Mouse (Mus musculus): ENCODE measurements around the gene Slc27a4. TPM values are rescaled to one million over a fixed set of nuclear protein-coding genes. Genes with fewer than 3 reads are reported as not detected.

The Slc27a4 gene
- total RNA-seq, 1 experiment from 2014 or later = 8.0 TPM

- no peak for ATAC-seq (replicated peaks; ENCODE audit: insufficient number of reproducible peaks, low FRiP score, low TSS enrichment, poor library complexity, severe bottlenecking)
Measured at GRCm38 (mm10) chr2:29849841-29850480, 47.5 kb downstream of the Slc27a4 start.

- no peak for ATAC-seq (replicated peaks; ENCODE audit: insufficient number of reproducible peaks, low FRiP score, low TSS enrichment, poor library complexity, severe bottlenecking)
Measured at GRCm38 (mm10) chr2:29852957-29853485, 50.6 kb downstream of the Slc27a4 start.

DNA sequence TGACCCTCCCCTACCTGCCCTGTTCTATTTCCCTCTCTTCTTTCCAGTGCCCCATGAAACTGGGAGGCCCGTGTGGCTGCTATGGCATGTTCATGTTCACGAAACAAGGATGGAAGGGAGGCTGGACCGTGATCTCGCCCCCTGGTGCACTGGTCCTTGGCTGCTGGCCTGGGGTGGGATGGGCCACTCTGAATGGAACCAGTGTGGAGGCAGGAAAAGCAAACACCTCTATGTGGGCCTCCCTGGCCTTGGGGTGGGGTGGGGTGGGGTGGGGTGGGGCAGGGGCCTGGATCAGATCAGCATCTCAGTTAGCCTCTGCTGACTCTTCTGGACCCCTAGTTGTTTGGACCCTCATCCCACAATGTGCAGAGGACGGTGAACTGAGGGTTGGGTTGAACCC, 51.3 kb downstream of the Slc27a4 start:
- no peak for ATAC-seq (replicated peaks; ENCODE audit: insufficient number of reproducible peaks, low FRiP score, low TSS enrichment, poor library complexity, severe bottlenecking)

- no peak for ATAC-seq (replicated peaks; ENCODE audit: insufficient number of reproducible peaks, low FRiP score, low TSS enrichment, poor library complexity, severe bottlenecking)
Measured at GRCm38 (mm10) chr2:29855585-29856210, 53.3 kb downstream of the Slc27a4 start.

DNA sequence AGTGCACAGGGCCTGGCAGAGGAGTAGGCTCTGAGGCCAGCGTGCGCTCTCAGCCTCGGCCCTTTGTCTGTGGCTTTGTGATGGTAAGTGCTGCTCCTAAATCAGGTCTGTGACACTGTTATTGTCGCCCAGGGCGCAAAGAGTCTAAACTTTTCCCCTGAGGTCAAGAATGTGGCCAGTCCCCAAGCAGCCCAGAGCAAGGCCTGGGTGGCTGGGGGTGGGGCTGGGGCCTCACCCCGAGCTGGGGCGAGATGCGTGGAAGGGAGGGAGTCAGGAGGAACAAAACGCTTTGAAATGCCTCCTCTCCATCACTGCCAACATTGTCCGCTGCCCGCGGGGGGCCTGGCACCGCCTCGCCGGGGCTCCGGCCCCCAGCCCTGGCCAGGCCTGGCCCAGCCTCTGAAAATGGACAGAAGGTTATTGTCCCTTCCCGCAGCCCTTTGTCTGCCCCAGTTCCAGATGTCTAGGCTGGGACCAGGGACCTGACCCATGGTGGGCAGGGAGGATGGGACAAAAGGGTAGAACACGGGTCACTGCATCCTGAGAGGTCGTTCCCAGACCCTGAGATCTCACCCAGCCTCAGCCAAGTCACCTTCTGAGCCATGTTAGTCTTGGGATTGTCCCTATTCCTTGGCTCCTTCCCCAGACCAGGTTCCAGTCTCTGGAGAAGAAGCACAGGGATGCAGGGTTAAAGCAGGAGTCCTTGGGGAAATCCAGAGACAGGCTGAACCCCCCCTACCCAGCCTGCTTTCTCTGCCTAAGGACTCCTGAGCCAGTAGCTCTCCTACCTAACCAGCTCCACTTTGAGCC, 54.2 kb downstream of the Slc27a4 start:
- ATAC-seq (replicated peaks; ENCODE audit: insufficient number of reproducible peaks, low FRiP score, low TSS enrichment, poor library complexity, severe bottlenecking) = no peak

DNA sequence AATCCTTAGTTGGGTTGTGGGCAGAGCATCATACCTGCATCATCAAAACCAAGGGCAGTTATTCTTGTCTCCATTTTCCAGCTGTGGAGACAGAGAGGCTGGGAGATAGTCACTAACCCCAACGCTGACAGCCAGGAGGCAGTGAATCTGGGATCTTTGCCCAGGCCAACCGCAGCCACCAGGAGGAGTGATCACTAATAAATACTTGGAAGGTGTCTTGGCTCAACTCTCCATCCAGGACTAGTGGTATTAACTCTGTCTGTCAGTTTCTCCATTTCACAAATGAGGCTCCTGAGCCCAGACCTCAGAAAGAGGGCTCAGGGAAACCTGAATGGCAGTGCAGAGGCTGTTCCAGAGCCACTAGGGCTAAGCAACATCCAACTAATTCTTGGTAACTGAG, 54.9 kb downstream of the Slc27a4 start:
- ATAC-seq (replicated peaks; ENCODE audit: insufficient number of reproducible peaks, low FRiP score, low TSS enrichment, poor library complexity, severe bottlenecking) = no peak

DNA sequence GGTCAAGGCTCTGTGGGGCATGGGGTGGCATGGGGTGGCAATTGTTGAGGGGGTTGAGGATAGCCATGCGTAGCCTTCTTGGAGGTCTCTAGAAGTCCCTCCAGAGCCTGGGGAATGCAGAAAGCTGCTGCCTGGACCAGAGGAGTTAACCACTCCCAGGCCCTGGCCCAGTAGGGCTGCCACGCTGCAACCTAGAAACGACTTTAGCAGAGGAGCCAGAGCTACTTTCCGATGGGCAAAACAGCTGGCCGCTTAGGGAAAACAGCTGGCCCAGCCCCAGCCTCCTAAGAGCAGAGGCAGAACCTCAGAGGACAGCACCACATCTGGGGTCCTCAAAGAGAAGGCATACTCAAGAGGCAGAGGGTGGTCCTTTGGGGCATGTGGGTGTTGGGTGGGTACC, 55.5 kb downstream of the Slc27a4 start:
- no peak for ATAC-seq (replicated peaks; ENCODE audit: insufficient number of reproducible peaks, low FRiP score, low TSS enrichment, poor library complexity, severe bottlenecking)

DNA sequence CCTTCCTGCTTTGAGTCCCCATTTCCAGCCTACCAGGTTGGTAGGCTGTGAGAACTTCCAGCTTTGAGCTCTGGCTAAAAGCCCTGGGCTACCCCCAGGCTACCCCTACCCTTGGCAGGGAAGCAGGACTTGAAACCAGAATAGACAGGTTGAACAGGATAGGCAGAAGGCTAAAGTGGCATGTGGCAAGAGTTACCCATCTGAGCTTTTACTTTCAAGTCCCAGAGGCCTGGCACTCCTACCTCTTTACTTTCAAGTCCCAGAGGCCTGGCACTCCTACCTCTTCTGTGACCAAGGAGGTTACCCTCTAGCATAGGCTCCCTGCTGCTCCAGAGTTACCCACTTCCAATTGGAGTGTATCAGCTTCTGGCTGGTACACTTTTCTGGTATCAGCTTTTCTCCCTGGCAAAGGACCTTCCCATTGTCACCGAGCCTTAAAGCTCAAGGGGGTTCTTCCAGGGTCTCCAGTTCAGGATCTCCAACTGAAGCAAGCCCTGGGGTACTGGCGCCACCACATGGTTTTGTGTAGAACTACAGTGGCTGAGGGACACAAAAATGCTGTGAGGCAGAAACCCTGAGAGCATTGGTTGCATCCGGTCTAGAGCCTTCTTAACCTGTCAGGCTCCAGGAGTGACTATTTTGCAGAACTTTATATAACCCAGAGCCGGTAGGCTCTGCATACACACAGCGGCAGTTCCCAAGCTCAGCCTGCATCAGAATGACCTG, 56.5 kb downstream of the Slc27a4 start:
- no peak for ATAC-seq (replicated peaks; ENCODE audit: insufficient number of reproducible peaks, low FRiP score, low TSS enrichment, poor library complexity, severe bottlenecking)

DNA sequence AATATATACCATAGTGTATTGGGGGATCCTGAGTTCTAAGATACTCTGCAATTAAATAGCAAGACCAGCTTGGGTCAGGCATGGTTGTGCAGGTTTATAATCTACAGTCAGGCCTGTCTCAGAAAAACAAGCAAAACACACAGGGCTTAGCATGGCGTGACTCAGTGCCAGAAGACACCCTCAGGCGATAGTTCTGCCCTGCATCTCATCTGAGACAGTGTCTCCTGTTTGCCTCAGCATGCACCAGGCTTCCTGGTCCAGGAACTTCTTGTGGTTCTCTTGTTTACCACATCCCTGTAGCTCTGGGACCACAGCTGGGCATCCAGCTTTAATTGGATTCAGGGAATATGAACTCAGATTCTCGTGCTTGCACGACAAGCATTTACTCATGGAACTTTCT, 62.7 kb downstream of the Slc27a4 start:
- no peak for ATAC-seq (replicated peaks; ENCODE audit: insufficient number of reproducible peaks, low FRiP score, low TSS enrichment, poor library complexity, severe bottlenecking)

Other genes with a start within 250 kb of the Slc27a4 start
- 62.3 to 108 TPM (median 83.0 TPM) in 3 replicates for gene Rapgef1, start 182.9 kb upstream of the Slc27a4 start, total RNA-seq (2017)
- 0.68 TPM in 1 of 3 replicates, not detected in the others for gene Gm13420, start 50.9 kb upstream of the Slc27a4 start, total RNA-seq (2017)
- gene Gm13547, start 43.3 kb upstream of the Slc27a4 start, total RNA-seq (2017) = 3.0 TPM in 1 of 3 replicates, not detected in the others
- 1.8 to 11.1 TPM in 2 of 3 replicates, not detected in the other for gene Coq4, start 15.1 kb upstream of the Slc27a4 start, total RNA-seq (2017)
- 17.7 to 41.0 TPM (median 28.7 TPM) in 3 replicates for gene Trub2, start 14.1 kb upstream of the Slc27a4 start, total RNA-seq (2017)
- gene Urm1, start 17.4 kb downstream of the Slc27a4 start, total RNA-seq (2017) = 13.8 to 26.9 TPM (median 23.8 TPM) in 3 replicates
- 1.2 to 9.8 TPM (median 3.1 TPM) in 3 replicates for gene Cercam, start 66.5 kb downstream of the Slc27a4 start, total RNA-seq (2017)
- 76.9 to 105 TPM (median 89.7 TPM) in 3 replicates for gene Odf2, start 86.6 kb downstream of the Slc27a4 start, total RNA-seq (2017)
- gene Gle1, start 132.8 kb downstream of the Slc27a4 start, total RNA-seq (2017) = 62.8 to 92.3 TPM (median 86.3 TPM) in 3 replicates
- gene Sptan1, start 162.9 kb downstream of the Slc27a4 start, total RNA-seq (2017) = 296 to 354 TPM (median 326 TPM) in 3 replicates
- not detected in 3 replicates for gene Wdr34, start 246.2 kb downstream of the Slc27a4 start, total RNA-seq (2017)